Mouse (Mus musculus): ENCODE results near the gene Cep131. TPM values are rescaled to one million over a fixed set of nuclear protein-coding genes. Genes with fewer than 3 reads are reported as not detected.

The Cep131 gene
- polyA plus RNA-seq, 1 experiment, result 19.8 TPM

DNA sequence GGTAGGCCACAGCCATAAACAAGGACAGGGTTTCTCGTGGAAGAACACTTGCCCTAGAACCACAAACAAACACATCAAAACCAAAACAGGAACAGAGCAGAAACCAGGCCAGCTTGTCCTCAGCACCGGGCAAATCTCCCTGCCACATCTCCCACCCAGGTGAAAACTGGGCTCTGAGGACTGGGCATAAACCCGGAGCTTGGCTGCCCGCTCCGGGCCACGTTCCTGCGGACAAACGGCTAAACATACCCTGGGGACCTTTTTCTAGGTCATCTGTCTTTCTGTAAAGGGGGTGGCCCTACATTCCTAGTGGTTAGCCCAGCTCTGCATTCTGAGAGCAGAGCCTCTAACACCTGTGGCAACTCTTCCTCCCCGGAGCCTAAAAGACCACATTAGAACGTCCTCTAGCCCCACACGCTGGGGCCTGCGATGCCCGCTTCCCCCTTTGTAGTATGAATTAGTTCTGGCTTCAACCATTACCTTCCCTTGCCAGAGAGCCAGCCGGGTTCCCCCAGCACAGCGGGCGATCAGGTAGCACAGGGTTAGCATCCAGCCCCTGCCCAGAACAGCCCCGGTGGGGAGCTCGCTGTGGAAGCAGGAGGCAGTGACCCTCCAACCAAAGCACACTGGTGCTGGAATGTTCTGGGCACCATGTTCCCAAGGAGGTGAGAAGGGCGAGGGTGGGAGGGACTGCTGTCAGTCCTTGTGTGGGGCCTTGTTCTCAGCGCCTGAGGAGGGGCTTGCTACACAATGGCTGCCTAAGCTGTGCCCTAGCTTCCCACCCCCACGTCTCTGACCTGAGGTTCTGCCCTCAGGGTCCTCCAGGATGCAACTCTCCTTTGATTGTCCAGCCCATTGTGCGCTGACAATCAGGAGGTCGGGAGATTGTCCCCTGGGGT is 66.8 kb downstream of the Cep131 start:
- no peak for TF ChIP-seq POLR2A (IDR thresholded peaks at IDR 0.05; ENCODE audit: borderline replicate concordance, control insufficient read depth, low read depth, low read length)
- no peak for TF ChIP-seq CTCF (IDR thresholded peaks at IDR 0.05; ENCODE audit: control insufficient read depth, insufficient read depth, low read length)
- no peaks in the 10 kb centered on the region for H3K4me1 ChIP-seq (ENCODE audit: control insufficient read depth, insufficient read depth, low read length)
- no peak overlapping the region for H3K4me3 ChIP-seq (replicated peaks; ENCODE audit: control insufficient read depth, low read depth, low read length)
- 59% methylated on average over 23 of the region's 23 CpGs for WGBS
- H3K27ac ChIP-seq (ENCODE audit: control insufficient read depth, insufficient read depth, low read depth, low read length, poor library complexity), result no peak overlapping the region

DNA sequence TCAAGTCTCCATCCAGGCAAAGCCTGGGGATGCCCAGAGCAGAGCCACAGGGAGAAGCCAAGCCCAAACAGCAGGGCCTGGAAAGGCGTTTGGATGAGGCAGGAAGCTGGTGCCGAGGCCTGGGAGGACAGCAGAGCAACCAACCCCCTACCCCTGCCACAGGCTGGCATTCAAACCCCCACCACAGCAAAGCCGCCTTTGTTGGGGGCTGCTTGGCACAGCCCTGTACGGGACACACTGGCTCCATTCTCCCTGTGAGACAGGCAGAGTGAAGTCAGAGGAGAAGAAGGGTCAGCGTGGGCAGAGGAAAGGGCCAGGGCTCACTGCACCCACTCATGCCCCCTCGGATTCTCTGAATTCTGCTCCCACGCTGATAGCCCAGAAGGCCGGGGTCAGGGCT is 69.6 kb downstream of the Cep131 start:
- H3K27ac ChIP-seq (ENCODE audit: control insufficient read depth, insufficient read depth, low read depth, low read length, poor library complexity), result no peak overlapping the region
- no peaks in the 10 kb centered on the region for H3K4me1 ChIP-seq (ENCODE audit: control insufficient read depth, insufficient read depth, low read length)
- WGBS, result 88% methylated on average over 8 of the region's 8 CpGs
- TF ChIP-seq POLR2A (IDR thresholded peaks at IDR 0.05; ENCODE audit: borderline replicate concordance, control insufficient read depth, low read depth, low read length) (no peak), CTCF (IDR thresholded peaks at IDR 0.05; ENCODE audit: control insufficient read depth, insufficient read depth, low read length) (no peak)
- no peak overlapping the region for H3K4me3 ChIP-seq (replicated peaks; ENCODE audit: control insufficient read depth, low read depth, low read length)

DNA sequence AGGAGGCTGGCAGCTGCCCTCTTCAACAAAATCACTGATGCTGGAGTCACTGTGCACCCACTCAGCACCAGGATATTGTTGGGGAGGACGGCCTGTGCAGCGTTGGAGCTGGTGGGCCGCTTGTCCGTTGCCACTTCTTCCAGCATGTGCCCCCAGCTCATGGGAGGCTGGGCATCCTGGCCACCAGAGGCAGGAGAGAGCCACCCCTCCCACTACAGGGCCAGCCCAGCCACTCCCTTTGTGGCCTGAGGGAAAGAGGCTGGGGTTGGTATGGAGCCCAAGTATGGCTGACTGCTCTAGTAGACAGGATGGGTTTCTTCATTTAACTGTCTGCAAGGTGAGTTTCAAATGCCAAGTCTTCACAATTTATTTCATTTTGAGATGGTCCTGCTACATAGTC is 71.9 kb downstream of the Cep131 start:
- 88% methylated on average over 4 of the region's 4 CpGs for WGBS
- H3K4me1 ChIP-seq (ENCODE audit: control insufficient read depth, insufficient read depth, low read length), result no peaks in the 10 kb centered on the region
- H3K4me3 ChIP-seq (replicated peaks; ENCODE audit: control insufficient read depth, low read depth, low read length), result no peak overlapping the region
- TF ChIP-seq CTCF (IDR thresholded peaks at IDR 0.05; ENCODE audit: control insufficient read depth, insufficient read depth, low read length) (no peak), POLR2A (IDR thresholded peaks at IDR 0.05; ENCODE audit: borderline replicate concordance, control insufficient read depth, low read depth, low read length) (no peak)
- H3K27ac ChIP-seq (ENCODE audit: control insufficient read depth, insufficient read depth, low read depth, low read length, poor library complexity), result no peak overlapping the region

Other genes starting within 250 kb of the Cep131 start
- gene Chmp6, start 173.4 kb downstream of the Cep131 start, polyA plus RNA-seq (2011; ENCODE audit: insufficient read depth, insufficient read length, low replicate concordance, missing spikeins), result 16.1 and 18.5 TPM in 2 replicates
- 5.7 and 7.9 TPM in 2 replicates for gene Baiap2, start 144.1 kb downstream of the Cep131 start, polyA plus RNA-seq (2011; ENCODE audit: insufficient read depth, insufficient read length, low replicate concordance, missing spikeins)
- gene Aatk, start 39.7 kb downstream of the Cep131 start, polyA plus RNA-seq (2011; ENCODE audit: insufficient read depth, insufficient read length, low replicate concordance, missing spikeins), result 8.4 and 15.7 TPM in 2 replicates
- 8.6 and 24.6 TPM in 2 replicates for gene Tepsin, start 11.9 kb upstream of the Cep131 start, polyA plus RNA-seq (2011; ENCODE audit: insufficient read depth, insufficient read length, low replicate concordance, missing spikeins)
- 27.6 and 30.1 TPM in 2 replicates for gene Ndufaf8, start 12.1 kb upstream of the Cep131 start, polyA plus RNA-seq (2011; ENCODE audit: insufficient read depth, insufficient read length, low replicate concordance, missing spikeins)
- 23.3 and 37.7 TPM in 2 replicates for gene Slc38a10, start 64.5 kb upstream of the Cep131 start, polyA plus RNA-seq (2011; ENCODE audit: insufficient read depth, insufficient read length, low replicate concordance, missing spikeins)
- 2.2 and 5.8 TPM in 2 replicates for gene Bahcc1, start 146.1 kb upstream of the Cep131 start, polyA plus RNA-seq (2011; ENCODE audit: insufficient read depth, insufficient read length, low replicate concordance, missing spikeins)

Measured in bone marrow, adult 2 months (tissue).